Mouse (Mus musculus) mouse embryonic stem cell (cell line): ENCODE measurements around the gene Slc30a7.
"Not testable (repeated sequence)": the region's sequence is repeated elsewhere in the genome, so short reads cannot be mapped to it uniquely, and the experiment has no call there.

Experiments used
- in situ Hi-C, 2 experiments: fragments of 300-500 bp; cut with MboI; formaldehyde crosslinking; loops; 1 replicate in 1 of 2; 3 replicates in 1 of 2; pipeline ENCODE4 v1.14.3; 2019 to 2020; ENCODE audit warnings: low sequenced_read_pairs in 2 of 2, low pct_unique_long_range_greater_than_20kb in 1 of 2, mixed read lengths in 1 of 2; ENCODE audit not compliant: unreplicated experiment in 1 of 2

Gene Slc30a7

DNA sequence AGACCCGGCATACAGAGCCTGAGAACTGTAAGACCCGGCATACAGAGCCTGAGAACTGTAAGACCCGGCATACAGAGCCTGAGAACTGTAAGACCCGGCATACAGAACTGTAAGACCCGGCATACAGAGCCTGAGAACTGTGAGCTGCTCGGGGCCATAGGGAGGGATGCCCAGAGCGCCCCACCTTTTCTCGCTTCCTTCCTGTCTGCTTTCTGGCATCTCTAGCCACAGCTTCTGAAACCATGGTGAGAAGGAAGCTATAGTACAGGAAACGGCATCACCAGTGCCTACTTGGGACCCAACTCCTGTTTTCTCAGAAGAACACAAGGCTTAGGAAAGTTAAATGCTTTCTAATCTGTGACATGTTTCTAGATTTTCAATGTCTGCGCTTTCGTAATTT, 99.8 kb downstream of the Slc30a7 start:
- in situ Hi-C loops = not testable (repeated sequence)

DNA sequence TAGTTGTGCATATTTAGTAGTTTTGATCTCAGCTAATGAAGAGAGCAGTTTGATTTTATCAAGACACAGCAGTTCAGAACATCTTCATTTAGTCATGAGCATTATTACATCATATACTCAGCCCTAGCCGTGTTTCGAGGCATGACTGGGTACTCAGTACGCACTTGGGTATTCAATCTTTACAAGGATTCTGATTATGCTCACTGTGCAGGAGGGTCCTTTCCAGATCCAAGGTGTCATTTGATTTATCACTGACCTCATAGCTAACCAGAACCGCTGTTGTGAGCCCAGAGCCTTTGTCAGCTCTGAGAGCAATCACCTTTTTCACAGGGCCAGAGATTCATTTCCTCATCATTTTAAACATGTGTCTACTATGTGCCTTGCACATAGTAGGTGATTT, 101.6 kb downstream of the Slc30a7 start:
- in situ Hi-C loops = no loop called here

DNA sequence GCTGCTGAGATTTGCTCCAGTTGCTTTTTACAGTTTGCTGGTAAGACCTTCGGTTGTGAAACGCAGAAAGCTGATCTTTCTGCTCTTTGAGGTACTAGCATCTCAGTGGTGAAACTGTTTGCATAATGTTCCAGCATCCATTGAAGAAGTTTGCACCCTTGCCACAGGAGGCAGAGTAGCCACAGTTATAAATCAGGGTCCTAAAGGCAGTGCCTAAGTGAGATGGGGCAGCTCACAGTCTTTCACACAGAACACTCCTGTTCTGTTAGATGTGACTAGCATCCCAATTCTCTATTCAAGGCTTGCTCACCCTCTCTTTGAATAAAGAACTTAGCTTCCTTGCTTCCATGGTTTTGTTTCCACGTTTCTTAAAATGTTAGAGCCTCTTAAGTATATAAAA, 102.1 kb downstream of the Slc30a7 start:
- in situ Hi-C loops = no loop called here

DNA sequence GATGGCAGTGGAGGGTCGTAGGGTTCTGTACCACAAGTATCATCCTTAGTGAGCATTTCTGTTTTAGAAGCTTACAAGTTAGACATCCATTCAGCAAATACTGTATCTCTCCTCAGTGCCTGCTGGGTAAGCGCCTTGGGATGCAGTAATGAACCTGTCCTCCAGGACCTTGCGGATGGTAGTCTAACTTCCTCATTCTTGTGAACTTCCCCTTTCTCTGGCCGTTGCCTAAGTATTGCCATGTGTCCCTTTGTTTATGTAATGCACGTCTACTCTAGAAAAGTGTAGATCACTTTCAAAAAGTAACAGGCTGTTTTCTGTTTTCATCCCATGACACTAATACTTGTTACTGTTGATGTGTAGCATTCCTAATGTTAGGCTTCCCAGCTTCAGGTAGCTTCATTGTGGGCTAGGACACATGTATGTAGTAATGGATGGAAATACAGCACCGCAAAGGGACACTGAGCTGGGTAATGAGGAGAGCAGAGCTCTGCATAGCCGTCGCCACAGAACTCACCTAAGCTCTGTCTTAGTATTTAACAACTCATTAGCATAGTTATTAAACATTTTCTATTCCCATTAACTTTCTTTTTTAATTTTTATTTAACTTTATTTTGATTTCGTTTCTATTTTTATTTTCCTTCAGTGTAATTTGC, 104.8 kb downstream of the Slc30a7 start:
- in situ Hi-C loops = no loop called here

DNA sequence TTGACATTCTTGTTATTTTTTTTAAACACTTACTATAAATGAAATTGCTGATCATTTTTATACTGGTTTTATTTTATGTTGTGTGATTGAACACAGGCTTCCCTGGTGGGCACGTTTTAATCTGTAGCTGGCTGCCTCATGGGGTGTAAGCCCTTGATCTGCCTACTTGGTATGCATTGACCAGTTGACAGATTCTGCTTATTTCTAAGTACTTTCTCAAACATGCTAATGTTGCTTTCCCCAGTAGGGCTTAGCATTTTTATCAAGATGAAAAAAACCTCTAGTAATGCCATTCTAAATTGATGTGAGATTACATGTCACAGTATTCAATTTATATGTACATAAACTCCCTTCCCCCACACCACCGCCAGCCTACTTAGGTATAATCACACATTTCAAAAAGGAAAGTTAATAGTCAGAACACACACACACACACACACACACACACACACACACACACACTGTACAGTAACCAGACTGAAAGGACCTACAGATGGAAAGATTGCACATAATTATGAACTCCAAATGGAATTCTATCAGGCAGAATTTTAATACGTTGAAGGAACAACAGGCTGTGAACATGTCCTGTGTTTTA, 108.8 kb downstream of the Slc30a7 start:
- in situ Hi-C loops = no loop called here

DNA sequence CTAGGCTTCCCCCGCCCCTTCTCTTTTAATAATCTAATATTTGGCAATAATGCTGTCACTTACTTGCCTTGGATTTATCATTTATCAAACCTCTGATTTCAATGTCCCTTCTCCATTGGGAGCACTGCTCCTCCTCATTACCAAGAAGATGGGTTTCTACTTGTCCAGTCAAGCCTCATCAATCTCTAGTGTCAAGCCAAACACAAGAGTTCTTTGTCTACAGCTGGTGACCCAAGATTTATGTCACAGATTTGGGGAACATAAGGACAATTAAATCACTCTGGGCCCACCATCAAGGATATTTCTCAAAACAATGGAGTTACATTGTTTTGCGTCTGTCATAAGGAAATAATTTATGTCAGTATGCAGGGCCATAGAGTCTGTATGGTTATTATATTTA, 114.0 kb downstream of the Slc30a7 start:
- in situ Hi-C loops = no loop called here

DNA sequence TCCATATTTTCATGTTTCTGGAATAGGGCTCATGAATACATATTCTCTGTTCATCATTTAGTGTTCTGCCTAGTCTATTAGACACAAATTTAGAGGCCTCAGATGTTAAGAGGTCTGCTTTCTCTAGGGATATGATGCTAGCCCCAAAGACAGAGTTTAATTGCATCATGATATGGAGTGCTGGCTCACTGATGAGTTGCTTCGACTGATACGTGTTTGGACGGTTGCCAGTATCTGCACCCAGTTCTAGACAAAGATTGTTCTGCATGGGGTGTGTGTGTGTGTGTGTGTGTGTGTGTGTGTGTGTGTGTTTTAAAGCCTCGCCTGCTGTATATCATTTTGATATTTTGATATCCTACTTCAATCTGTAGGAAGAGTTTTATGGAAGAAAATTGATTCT, 114.9 kb downstream of the Slc30a7 start:
- in situ Hi-C loops = no loop called here
